Mouse (Mus musculus) megakaryocyte-erythroid progenitor cell, adult 5-6 weeks (primary cell): Measurements from ENCODE around the gene Wdr59. TPM values are rescaled to one million over a fixed set of nuclear protein-coding genes. Genes with fewer than 3 reads are reported as not detected.
"Not testable (repeated sequence)": the region's sequence is repeated elsewhere in the genome, so short reads cannot be mapped to it uniquely, and the experiment has no call there.

Experiments
- ATAC-seq: replicated peaks from 2 replicates; pipeline ENCODE4 v1.8.0; 2016; ENCODE audit warnings: mild to moderate bottlenecking, inconsistent platforms; ENCODE audit not compliant: severe bottlenecking, poor library complexity, low FRiP score, low TSS enrichment
- total RNA-seq, 2 experiments: library from RNA; stranded (forward) in 1 of 2; stranded (reverse) in 1 of 2; fragments of 200-1000, 215-1000 nt in 1 of 2; fragments of >200 nt in 1 of 2; fragmentation: Nextera tagmentation in 1 of 2; gene quantifications; 2 replicates each; pipeline ENCODE4 v1.2.3; 2014 to 2017

Wdr59 gene
- total RNA-seq, 2 experiments from 2014 or later, result 14.1 to 16.0 TPM

DNA sequence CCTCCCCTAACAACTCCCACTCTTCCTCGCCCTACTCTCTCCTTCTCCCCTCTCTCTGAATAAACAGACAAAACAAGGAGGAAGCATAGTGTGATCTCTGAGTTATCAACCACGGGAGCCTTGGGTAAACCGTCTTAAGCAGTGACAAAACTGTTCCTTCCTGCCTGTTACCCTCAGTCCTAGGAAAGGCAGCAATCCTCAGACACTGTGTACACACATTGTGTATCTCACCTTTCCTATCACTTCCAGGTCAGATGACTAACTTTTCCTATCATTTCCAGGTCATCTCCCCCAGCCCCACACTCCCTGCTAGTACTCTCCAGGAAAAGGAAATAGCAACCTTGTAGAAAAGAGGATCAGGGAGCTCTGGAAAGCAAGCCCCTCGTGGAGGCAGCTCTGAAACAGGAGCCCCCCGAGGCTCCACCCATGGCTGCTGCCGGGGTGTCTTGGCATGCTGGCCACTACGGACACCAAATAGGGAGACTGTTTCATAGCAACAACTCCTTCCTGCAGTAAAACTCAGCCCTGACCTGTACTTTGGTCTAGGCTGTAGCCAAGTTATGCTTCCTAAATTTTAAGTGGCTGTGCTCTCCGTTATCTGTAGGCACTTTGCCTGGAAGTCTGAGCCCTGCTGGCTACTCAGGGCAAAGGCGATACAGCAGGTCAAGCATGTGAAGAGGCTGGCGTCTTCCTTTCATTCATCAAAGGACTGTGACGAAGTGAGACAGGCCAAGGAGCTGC lies 20.0 kb downstream of the Wdr59 start:
- ATAC-seq, result no peak; the same call in 1 of the 2 replicates

DNA sequence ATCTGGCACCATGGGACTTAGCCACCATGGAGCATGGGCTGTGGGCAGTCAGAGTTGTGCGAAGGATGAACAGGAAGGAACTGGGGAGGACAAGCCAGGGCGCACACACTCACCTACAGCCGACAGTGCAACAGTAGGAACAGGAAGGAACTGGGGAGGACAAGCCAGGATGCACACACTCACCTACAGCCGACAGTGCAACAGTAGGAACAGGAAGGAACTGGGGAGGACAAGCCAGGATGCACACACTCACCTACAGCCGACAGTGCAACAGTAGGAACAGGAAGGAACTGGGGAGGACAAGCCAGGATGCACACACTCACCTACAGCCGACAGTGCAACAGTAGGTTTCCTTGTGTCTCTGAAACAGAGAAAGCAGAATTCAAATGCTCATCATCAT lies 23.6 kb downstream of the Wdr59 start:
- ATAC-seq, result not testable (repeated sequence)

DNA sequence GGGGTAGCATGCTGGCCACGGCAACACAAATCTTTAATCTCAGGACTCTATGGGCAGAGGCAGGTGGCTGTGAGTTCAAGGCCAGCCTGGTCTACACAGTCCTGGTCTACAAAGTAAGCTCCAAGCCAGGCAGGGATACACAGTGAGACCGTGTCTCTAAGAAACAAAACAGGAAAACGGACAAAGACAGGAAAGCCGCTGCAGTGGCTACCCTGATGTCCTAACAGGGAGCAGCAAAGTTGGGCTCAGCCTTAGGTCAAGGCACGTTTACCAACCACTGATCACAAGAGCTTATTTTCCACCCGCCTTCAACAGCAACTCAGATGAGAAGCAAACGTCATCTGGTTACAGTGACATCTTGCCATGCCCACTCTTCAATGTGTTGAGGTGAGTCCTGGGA lies 25.6 kb downstream of the Wdr59 start:
- ATAC-seq, result no peak

DNA sequence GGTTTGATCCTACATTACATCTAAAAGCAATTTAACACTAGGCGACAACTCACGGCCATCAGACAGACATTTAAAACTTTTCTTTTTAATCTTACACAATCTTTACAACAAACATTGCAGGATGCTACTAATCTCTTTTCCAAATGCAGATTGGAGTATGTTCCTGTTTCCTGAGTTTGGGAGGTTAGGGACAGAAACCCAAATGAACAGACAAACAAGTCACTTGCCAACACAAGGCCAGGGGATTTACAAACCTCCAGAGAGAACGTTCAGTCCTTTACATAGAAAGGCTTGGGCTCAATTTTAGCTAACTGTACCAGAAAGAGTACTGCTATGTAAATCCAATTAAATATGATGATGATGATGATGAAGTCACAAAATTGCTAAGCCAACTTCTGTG lies 28.7 kb downstream of the Wdr59 start:
- ATAC-seq, result no peak

DNA sequence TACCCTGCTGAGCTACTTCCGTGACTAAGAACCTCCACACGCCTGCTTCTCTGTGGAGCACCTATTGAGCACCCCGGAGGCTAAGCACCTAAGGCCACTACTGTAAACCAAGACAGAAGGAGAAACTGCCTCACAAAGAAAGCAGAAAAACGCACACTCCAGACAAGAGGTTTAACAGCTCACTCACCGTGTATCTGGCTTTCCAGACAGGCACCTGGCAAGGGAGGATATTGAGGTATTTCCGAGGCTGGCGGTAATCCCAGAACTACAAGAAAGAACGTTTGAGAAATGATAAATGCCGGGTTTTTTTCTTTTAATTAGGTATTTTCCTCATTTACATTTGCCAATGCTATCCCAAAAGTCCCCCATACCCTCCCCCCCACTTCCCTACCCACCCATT lies 29.4 kb downstream of the Wdr59 start:
- ATAC-seq, result no peak

DNA sequence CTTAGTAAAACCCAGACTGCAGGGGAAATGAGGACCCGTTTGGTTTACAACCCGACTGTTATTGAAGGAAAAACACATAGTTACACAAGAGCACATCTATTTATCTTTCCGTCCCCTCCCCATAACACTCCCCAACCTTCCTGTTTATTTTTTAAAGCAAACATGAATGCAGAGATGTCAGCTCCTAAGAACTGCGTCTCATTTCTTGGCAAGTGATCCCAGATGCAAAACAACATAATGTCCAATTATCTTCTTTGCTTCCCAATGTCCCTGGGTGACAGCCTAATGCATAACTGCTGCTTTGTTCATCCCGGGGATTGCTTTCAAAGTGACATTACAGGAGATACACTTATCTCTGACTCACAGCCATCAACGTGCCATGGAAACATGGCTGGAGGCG lies 30.7 kb downstream of the Wdr59 start:
- no peak for ATAC-seq

DNA sequence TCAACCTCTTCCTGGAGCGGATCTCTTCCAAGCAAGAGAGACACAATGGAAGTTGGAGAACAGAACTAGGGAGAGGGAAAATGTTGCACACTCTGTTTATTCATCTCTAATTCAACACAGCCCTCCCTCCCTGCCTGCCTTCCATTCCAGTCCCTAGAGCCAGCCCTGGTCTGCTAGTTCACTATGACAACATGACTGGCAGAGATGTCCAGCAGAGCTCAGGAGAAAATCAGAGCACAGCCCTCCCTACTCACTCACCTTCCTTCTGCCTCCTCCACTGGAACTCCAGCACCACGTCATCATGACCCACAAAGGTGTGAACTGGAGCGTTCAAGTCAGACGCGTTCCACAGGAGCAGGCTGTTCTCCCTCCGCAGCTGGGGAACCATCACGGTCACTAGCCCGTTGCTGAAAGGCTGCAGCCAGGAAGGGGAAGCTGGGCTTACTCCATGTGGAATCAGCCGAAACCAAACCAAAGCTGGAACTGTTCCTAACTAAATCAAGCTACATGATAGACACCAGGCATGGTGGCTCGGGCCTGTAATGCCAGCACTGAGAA lies 31.8 kb downstream of the Wdr59 start:
- ATAC-seq, result no peak

DNA sequence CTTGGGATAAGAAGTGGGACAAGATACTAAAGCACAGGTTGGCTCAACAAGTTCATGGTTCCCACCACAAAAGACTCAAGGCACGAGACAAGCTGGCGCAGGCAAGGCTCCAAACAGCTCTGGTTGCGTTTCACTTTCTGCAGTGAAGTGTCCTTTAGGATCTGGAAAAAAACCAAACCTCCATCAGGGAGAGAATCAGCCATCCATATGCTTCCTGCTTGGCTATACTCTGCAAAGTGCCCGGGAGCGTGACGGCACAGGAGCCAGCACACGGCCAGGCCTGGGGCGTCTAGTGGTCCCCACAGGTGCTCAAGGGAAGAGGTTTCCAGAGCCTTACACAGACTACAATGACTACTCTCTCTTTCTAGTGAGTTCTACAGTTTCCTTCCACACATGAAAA lies 41.2 kb downstream of the Wdr59 start:
- no peak for ATAC-seq

DNA sequence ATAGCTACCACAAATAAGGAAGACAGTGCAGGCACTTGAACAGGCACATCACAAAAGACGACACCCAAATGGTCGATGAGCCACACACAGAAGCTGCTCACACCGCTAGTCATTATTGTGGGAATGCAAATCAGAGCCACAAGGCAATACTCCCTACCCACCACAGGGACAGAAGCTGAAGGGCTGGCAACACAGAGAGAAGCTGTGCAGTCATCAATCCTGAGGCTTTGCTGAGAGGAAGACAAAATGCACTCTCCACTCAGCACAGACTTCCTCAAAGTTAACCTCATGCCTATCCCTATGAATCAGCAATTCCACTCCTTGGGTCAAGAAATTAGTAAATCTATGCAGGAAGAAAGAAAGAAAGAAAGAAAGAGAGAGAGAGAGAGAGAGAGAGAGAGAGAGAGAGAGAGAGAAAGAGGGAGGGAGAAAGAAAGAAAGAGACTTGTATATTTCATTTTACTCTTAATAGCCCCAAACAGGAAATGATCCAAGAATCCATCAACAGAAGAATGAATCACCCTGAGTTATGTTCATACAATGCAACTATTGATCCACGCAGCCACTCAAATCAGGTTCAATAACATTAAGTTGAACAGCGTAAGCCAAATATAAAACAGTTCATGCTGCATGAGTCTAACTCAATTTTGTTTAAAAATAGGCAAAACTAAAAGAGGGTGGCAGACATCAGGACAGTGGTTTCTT lies 44.0 kb downstream of the Wdr59 start:
- no peak for ATAC-seq

DNA sequence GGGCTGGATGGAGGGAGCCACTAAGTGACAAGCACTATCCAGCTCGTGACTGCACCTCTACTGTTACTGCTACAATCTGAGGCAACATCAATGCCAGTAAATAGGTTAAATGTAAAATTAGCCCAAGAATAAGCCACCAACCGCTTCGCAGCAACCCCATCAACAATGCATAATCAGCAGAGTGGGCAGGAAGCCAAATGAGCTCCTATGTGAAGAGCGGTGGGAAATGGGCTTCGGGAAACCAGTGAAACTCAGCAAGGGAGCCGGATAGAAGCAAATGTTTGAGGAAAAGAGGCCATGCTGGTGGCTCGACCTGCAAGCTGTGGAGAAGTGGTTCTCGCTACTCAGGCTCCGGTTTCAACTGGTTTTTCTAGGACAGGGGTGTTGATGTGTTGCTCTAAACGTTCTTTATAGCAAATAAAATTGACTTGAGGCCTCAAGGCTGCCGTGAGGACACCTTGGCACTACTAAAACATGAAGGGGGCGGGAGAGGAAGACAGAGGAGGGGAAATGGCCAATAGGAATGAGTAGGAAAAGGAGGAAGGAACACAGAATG lies 50.3 kb downstream of the Wdr59 start:
- no peak for ATAC-seq

DNA sequence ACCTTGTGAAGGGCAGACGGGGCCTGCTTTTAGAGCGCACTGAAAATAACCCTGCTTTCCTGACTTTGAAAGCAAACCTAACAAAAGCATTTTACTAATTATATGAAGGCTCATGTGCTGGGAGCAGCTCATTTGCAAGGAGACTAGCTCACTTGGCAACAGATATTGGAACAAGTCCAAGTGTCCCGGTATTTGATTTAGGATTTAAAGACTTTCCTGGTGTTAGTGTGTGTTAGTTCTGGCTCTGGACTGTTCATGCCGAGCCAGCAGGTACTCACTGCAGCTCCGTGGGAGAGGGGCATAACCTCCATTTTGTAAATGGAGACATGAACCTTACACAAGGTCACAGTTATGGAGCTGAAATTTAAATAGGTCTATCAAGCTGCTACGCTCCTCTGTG lies 52.9 kb downstream of the Wdr59 start:
- no peak for ATAC-seq

DNA sequence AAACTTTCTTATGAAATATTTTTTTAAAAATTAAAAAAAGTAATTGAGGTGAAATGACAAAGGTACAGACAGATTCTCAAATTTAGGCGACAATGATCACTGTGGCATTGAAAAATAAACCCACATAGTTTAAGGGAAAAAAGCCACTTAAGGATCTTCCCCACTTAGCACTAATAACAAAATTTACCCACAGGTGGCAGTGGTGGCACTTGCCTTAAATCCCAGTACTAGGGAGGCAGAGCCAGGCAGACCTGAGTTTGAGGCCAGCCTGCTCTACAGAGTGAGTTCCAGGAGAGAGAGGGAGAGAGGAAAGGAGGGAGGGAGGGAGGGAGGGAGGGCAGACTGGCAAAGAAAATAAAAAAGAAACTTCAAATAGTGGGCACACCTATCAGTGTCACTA lies 56.6 kb downstream of the Wdr59 start:
- no peak for ATAC-seq

DNA sequence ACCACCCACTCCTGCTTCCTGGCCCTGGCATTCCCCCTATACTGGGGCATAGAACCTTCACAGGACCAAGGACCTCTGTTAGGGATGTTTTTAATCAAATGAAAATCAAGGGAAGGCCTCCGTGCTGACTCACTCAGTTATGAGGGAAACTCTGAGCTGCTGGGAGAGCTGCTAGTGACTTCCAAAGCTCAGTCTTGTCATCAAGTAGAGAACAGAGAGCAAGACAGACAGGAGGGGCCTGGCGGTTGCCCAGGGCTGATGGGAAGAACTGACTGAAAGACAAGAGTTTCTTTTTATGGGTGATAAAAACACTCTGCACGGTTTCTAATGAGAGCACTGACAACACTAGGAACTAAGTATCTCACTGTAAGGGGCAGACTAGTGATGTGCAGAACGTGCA lies 57.4 kb downstream of the Wdr59 start:
- no peak for ATAC-seq

DNA sequence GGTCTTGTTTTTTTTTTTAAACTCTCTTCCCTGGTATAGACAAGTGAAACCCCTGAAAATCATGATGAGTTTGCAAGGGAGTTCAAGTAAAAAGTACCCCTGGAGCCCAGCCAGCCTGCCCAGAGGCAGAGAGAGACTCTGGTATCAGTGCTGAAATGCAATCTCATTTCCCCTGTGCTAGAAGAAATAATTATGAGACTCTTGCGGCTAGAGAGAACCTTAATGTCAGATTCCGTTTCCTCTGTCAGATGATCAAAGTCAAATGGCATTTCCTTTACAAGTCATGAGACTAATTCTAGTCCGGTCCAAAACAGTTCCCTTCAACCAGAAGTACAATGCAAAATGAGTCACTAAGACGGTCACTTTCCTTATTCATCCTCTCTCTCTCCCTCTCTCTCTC lies 72.2 kb downstream of the Wdr59 start:
- no peak for ATAC-seq

DNA sequence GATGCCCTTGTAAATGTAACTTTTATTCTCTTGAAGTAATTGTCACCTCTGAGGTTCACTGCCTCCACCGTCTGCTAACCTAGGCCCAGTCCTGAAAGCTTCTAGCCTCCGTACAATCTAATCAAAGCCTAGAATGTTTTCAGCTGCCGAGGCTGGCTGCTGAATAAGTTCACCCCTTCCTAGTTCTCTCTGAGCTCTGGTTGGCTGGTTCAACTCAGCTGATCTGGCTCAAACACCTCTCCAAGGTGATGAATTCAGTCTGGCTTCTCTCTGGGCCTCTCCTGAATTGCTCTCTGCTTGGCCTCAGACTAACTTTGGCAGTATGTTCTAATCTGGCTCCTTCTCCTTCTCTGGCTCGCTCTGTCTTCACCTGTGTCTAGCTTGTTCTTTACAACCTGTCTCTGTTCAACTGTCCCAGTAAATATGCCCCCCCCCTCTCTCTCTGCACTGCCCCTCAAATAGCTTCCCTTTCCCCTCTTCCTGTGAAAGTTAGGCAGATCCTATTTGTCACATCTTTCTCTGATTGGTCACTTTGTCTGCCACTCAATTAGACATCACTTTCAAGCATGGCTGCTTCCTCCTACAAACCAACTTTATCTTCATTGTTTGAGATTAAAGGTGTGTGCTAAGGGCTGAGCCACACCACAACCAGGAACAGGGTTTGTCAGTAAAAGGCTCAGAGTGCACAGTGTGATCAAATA lies 75.8 kb downstream of the Wdr59 start:
- ATAC-seq, result peak; percentile 32; the same call in 1 of the 2 replicates

DNA sequence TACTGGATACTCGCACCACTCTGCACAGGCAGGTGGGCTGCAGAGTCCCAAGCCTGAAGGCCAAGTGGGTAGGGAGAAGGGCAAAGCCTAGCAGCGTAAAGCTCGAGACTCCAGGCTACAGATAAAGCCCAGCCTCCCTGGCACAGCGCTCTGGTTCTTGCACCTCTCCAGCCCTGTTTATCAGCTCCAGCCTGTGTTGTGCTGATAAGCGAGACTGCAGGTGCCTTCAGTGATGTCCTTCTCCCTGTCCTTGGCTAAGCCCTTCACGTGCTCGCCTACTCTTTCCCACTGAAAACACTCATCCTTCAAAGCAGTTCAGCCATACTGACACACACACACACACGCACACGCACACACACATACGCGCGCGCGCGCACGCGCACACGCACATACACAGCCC lies 76.3 kb downstream of the Wdr59 start:
- ATAC-seq, result peak; percentile 98

DNA sequence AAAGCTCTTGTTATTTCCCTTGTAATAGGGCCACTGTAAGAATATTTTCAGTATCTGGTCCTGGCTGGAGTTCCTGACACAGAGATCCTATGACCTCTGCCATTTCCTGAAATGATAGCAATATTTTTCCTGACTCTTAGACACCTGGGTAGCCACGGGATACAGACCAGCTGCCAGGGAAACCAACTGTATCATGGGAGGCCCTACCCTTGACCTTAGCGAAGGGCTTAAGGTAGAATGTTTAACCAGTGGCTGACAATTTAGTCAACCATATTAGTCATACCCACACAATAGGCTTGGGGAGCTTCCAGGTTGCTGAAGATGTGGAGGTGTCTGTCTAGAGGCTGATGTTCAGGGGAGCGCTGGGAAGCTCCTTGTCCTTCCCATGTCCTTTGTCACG lies 77.6 kb downstream of the Wdr59 start:
- no peak for ATAC-seq

DNA sequence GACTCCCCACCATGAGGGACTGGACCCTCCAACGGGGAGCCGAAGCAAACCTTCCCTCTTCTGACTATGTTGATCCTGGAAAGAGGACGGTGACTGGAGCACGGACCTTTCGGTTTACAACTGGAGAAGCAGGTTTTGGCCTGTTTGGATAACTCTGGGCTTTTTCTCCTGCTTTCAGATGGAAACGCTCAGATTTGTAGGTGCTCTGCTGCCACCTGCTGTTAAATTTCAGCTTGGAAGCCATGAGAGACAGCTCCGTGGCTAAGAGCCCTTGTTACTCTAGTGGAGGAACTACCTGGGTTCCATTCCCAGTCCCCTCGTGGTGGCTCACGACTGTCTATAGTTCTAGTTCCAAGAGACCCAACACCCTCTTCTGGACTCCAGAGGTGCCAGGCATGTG lies 82.7 kb downstream of the Wdr59 start:
- ATAC-seq, result 0 out of 2 replicates have a peak, but pooled peaks have one; percentile 63

DNA sequence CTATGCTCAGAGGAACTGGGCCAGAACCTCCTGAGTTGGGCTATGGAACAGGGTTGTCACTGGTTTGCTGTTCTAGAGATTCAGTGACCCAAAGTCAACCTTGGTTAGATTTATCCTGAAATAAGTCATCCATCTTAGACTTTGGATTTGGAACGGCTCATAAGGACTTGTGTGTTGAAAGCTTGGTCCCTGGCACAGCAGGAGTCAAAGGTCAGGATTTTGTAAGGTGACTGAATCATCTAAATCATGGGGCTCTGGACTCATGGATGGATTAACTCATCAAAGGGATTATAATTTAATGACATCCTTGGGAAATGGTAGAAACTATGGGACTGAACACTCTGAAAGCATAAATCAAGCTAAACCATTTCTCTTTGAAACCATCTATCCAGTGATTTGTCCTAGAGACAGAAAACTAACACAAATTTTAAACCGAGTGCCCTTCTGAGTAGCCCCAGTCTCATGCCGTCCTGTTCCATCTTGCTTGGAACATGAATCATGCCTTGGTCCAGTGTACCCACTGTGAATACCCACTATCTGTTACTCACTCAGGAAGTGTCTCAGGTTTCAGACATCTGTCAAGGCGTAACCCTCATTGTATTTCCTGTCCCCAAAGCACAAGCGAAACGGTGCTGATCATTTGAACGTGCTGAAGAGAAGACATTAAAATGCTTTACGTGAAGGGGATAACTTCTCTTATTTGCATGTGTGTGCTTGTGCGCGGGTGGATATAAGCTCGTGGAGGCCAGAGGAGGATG lies 86.6 kb downstream of the Wdr59 start:
- no peak for ATAC-seq
